Mouse (Mus musculus) retina, embryonic 14.5 days (tissue): ENCODE data around the gene Sval3.

Experiments
- DNase-seq: peaks from one replicate; pipeline ENCODE4 v3.0.0-alpha.2; 2015; ENCODE audit warnings: low spot score

The Sval3 gene

GRCm38 (mm10) chr6:41967840-41968239 is at the start of gene Sval3:
Gene Sval3, plus strand, starts transcription at chr6:41968140.
- DNase-seq, result no peak

- no peak for DNase-seq
These were observed 16.6 kb upstream of the Sval3 start, which contains the start of gene Sval1 for GRCm38 (mm10) chr6:41951330-41951729. Gene Sval1, plus strand, starts transcription at chr6:41951630.
